Mouse (Mus musculus): ENCODE measurements around the gene Prdm12. TPM values are rescaled to one million over a fixed set of nuclear protein-coding genes. Genes with fewer than 3 reads are reported as not detected.

Gene Prdm12
- not detected for polyA plus RNA-seq (2017; shearing (Covaris generic))

GRCm38 (mm10) chr2:31639901-31640608, at the start of gene Prdm12:
Prdm12 (plus strand) TSS chr2:31640037.

DNA sequence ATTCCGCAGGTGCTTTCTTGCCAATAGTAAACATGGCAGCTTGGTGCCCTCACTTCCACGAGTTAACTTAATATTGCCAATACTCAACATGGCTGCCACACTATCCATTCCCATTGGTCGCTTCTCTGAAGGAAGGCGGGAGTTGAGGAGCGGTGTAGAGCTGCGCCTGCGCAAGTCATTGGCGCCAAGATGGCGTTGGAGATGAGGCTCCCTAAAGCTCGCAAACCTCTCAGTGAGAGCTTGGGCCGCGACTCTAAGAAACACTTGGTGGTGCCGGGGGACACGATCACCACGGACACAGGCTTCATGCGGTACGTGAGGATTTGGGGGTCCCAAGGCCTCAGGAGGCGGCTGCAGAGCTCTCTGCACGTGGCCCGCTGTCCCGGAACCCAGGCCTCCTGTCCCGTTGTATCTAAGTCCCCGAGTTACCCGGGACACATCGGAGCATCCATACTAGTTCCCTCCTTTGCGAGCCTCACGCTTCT, 30.8 kb downstream of the Prdm12 start, which contains the start of gene Exosc2:
Exosc2 (plus strand) TSS at position 165 of the 485 bp plus-strand sequence.

GRCm38 (mm10) chr2:31688074-31688925, 48.5 kb downstream of the Prdm12 start, which contains the start of gene Abl1:
Abl1 (plus strand) TSS chr2:31688376.

Other genes with a start within 250 kb of the Prdm12 start
- gene Ass1, start 169.8 kb upstream of the Prdm12 start, polyA plus RNA-seq (2017; shearing (Covaris generic)) = 137 TPM
- 32.3 TPM for gene Fubp3, start 67.4 kb upstream of the Prdm12 start, polyA plus RNA-seq (2017; shearing (Covaris generic))
- 51.0 TPM for gene Exosc2, start 30.7 kb downstream of the Prdm12 start, polyA plus RNA-seq (2017; shearing (Covaris generic))
- gene Abl1, start 48.3 kb downstream of the Prdm12 start, polyA plus RNA-seq (2017; shearing (Covaris generic)) = 27.6 TPM
- gene Qrfp, start 170.5 kb downstream of the Prdm12 start, polyA plus RNA-seq (2017; shearing (Covaris generic)) = 0.73 TPM
- 0.21 TPM for gene Fibcd1, start 206.0 kb downstream of the Prdm12 start, polyA plus RNA-seq (2017; shearing (Covaris generic))
- gene Lamc3, start 247.3 kb downstream of the Prdm12 start, polyA plus RNA-seq (2017; shearing (Covaris generic)) = not detected

Data from CD4-positive, CD25-positive, alpha-beta regulatory T cell, adult 9 weeks (primary cell).